Mouse (Mus musculus): ENCODE measurements around the gene Zfp628. TPM values are rescaled to one million over a fixed set of nuclear protein-coding genes. Genes with fewer than 3 reads are reported as not detected.

The Zfp628 gene
- polyA plus RNA-seq, 1 experiment from 2014 or later = 4.3 TPM

DNA sequence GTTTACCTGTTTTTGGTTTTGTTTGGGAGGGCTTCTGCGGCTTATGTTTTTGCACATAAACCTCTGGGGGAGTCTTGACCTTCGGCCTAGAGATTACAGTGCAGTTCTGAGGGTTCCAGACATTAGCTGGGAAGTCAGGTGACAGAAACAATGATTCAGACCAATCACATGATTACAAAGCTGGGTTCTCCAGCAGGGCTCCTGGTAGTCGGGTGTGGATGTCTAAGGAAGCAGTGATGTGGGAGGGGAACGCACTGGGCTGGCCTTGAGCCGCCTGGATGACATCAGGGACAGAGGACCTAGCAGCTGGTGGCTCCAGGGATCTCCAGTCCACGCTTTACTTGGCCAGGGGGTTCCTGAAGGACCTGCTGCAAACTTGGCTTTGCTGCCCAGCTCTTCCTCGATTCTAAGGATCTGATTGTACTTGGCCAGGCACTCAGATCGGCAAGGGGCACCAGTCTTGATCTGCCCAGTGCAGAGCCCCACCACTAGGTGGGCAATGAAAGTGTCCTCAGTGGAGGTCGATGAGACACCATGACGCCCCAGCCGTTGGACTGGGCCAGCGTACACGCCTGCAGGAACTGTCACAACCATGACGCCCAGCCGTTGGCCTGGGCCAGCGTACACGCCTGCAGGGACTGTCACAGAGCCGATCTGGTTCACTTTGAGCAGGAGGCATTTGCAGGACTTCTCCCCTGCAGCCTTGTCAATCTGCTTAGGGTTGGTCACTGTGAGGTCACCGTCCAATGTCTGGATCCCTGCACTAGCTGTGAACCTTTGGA lies 35.7 kb downstream of the Zfp628 start:
- ATAC-seq (ENCODE audit: low FRiP score) = no peak
- Histone ChIP-seq H3K4me2 (replicated peaks) (no peak overlapping the region), H3K27me3 (peaks cover 8% of the 10 kb centered on the region; the same call in 1 of the 2 replicates), H3K9me3 (replicated peaks) (0 out of 2 replicates have a peak, but pooled peaks cover 2% of the 10 kb centered on the region), H3K27ac (no peak overlapping the region), H3K4me3 (no peak overlapping the region), H3K9ac (no peak overlapping the region), H3K4me1 (no peaks in the 10 kb centered on the region), H3K36me3 (no peaks in the 10 kb centered on the region)
- WGBS = 87% methylated on average over 19 of the region's 19 CpGs

DNA sequence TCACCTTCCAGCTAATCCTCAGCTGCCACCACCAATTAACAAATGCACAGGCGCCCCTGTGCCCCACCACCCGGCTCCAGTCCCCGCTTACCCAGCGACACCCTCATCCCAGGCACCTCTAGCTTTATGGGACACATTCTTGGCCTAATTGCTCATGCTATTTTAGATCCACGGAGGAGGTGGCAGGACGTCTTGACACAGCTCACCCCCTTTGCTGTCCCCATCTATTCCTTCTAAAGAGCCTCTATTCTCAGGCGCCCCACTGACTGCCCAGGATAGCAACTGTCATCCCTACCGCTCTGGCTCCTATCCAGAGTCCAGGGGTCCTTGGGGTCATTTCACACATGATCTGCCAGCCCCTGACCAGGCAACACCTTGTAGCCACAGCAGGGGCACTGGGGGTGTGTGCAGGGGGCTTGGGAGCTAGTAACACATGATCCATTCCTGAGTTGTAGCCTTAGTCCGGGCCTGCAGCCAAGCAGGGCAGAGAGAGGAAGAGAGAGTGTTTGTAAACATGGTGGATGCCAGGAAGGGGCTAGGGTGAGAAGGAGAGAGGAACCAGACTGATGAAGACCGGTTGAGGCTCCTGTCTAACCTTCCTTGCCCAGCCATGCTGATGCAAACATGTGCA lies 38.9 kb downstream of the Zfp628 start:
- H3K4me2 ChIP-seq (replicated peaks) = no peak overlapping the region
- peaks cover 8% of the 10 kb centered on the region; the same call in 1 of the 2 replicates for H3K27me3 ChIP-seq
- no peaks in the 10 kb centered on the region for H3K4me1 ChIP-seq
- 0 out of 2 replicates have a peak, but pooled peaks cover 2% of the 10 kb centered on the region for H3K9me3 ChIP-seq (replicated peaks)
- H3K27ac ChIP-seq = no peak overlapping the region
- WGBS = 35% methylated on average over 10 of the region's 10 CpGs
- H3K36me3 ChIP-seq = no peaks in the 10 kb centered on the region
- no peak overlapping the region for H3K4me3 ChIP-seq
- no peak for ATAC-seq (ENCODE audit: low FRiP score)
- no peak overlapping the region for H3K9ac ChIP-seq

DNA sequence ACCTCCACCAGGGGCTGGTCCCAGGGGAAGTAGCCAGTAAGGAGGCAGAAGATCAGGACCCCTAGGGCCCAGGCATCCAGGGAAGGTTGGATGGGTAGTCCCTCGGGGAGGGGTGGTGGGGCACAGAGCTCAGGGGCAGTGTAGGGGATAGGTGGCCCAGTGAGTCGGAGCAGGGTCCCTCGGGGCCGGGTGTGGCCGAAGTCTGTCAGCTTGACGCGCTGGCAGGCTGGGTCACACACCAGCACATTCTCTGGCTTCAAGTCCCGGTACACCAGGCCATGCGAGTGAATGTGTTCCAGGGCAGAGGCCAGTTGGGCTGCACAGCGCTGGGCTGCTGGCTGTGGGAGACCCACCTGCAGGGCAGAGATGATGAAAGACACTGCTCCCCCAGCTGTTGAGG lies 42.3 kb downstream of the Zfp628 start:
- H3K27ac ChIP-seq = no peak overlapping the region
- WGBS = 80% methylated on average over 7 of the region's 10 CpGs
- peaks cover 5% of the 10 kb centered on the region; the same call in 1 of the 2 replicates for H3K27me3 ChIP-seq
- H3K9me3 ChIP-seq (replicated peaks) = 0 out of 2 replicates have a peak, but pooled peaks cover 2% of the 10 kb centered on the region
- no peak overlapping the region for H3K4me2 ChIP-seq (replicated peaks)
- no peaks in the 10 kb centered on the region for H3K4me1 ChIP-seq
- no peaks in the 10 kb centered on the region for H3K36me3 ChIP-seq
- H3K9ac ChIP-seq = no peak overlapping the region
- H3K4me3 ChIP-seq = no peak overlapping the region
- ATAC-seq (ENCODE audit: low FRiP score) = no peak

DNA sequence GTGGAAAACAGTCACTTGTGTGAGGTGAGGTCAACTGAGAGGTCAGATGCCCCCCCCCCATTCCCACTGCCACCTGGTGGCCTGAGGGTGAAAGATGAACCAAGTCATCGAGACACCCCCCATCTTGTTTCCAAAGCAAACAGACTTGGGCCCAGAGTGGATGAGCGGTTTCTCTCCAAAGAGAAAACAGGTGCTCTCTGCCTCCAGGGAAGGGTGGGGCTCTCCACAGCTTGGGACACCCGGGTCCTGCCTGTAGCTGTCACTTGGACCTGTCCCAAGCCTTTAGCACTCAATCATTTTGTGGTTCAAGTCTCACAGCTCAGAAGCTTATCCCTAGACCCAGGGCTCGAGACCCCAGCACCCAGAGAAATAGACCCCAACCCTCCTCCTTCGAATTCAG lies 48.5 kb downstream of the Zfp628 start:
- ATAC-seq (ENCODE audit: low FRiP score) = no peak
- 65% methylated on average over 5 of the region's 5 CpGs for WGBS
- Histone ChIP-seq H3K9ac (no peak overlapping the region), H3K27ac (no peak overlapping the region), H3K4me3 (no peak overlapping the region), H3K27me3 (no peaks in the 10 kb centered on the region), H3K4me1 (no peaks in the 10 kb centered on the region), H3K36me3 (no peaks in the 10 kb centered on the region), H3K4me2 (replicated peaks) (no peak overlapping the region), H3K9me3 (replicated peaks) (no peaks in the 10 kb centered on the region)

DNA sequence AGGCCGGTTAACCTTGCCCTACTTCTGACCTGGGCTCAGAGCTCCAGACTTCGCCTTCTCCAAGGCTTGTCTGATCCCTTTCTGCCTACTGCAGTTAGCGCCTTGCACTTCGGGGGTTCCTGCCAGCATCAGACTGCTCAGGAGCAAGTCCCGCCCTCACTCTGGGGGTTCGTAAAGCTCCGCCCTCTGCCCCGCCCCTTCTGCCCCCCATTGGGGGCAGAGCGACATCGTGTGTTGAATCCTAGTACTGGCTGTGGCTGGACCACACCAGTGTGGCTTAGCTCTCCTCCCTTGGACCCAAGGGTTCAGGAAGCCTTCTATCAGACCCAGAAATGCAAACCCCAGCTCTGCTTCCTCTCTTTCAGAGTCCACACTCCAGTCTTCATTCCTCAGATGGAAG lies 49.3 kb downstream of the Zfp628 start, which contains the start of gene Sbk2:
Gene Sbk2 (minus strand): TSS at position 135 of the 400 bp plus-strand sequence.
- Histone ChIP-seq H3K9me3 (replicated peaks) (no peaks in the 10 kb centered on the region), H3K27ac (no peak within 1 kb of the TSS), H3K9ac (no peak within 1 kb of the TSS), H3K4me1 (no peaks in the 10 kb centered on the region), H3K4me3 (no peak within 1 kb of the TSS), H3K4me2 (replicated peaks) (0 out of 2 replicates have a peak within 1 kb of the TSS, but pooled peaks have one; percentile 16), H3K27me3 (no peaks in the 10 kb centered on the region), H3K36me3 (no peaks in the 10 kb centered on the region)
- ATAC-seq (ENCODE audit: low FRiP score) = peak; percentile 61; the same call in 1 of the 2 replicates
- WGBS = 3% methylated on average over 10 of the region's 10 CpGs

DNA sequence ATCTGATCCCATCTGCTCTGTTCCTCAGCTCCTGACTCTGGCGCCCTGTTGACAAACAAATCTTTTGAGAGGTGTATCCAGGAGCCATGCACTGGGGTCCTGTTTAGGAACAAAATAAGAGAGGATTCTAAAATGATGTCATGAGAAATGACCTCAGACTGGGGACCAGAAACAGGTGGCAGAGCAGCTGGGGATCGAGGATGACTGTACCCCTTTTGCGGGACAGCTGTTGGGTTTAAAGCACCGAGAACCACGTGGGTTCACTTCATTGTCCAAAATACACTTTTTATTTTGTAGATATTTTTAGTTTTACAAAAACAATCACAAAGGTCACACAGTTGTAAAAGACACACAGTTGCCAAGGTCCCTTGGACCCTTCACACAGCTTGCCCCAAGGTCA lies 50.0 kb downstream of the Zfp628 start:
- Histone ChIP-seq H3K27me3 (no peaks in the 10 kb centered on the region), H3K4me3 (no peak overlapping the region), H3K9ac (no peak overlapping the region), H3K4me1 (no peaks in the 10 kb centered on the region), H3K9me3 (replicated peaks) (no peaks in the 10 kb centered on the region), H3K36me3 (no peaks in the 10 kb centered on the region), H3K4me2 (replicated peaks) (no peak overlapping the region), H3K27ac (no peak overlapping the region)
- no peak for ATAC-seq (ENCODE audit: low FRiP score)
- WGBS = 90% methylated on average over 5 of the region's 5 CpGs

DNA sequence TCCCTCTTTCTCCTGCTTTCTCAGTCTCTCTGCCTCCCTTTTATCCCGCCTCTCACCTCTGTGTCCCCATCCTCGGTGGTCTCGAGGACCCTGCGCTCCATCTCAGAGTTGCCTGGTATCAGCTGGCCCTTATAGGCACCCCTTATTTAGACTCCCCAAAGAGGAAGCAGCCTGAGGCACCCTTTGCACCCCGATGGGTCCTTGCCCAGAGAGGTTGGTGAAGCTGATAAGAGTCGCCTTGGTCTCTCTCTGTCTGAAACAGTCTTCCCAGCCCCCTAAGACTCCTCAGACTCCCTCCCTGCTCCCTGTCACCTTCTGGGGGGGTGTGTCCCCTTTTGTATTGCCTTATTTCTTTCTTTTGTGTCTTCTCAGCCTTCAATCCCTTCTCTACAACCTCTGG lies 56.1 kb downstream of the Zfp628 start, which contains the start of gene Sbk3:
Gene Sbk3 (minus strand): TSS at position 101 of the 400 bp plus-strand sequence.
- Histone ChIP-seq H3K27ac (no peak within 1 kb of the TSS), H3K4me2 (replicated peaks) (no peak within 1 kb of the TSS), H3K36me3 (no peaks in the 10 kb centered on the region), H3K4me3 (no peak within 1 kb of the TSS), H3K4me1 (no peaks in the 10 kb centered on the region), H3K27me3 (no peaks in the 10 kb centered on the region), H3K9ac (peak within 1 kb of the TSS; percentile 18), H3K9me3 (replicated peaks) (no peaks in the 10 kb centered on the region)
- no peak for ATAC-seq (ENCODE audit: low FRiP score)
- WGBS = 36% methylated on average over 6 of the region's 6 CpGs

Other genes with a start within 250 kb of the Zfp628 start
- 108 and 110 TPM in 2 replicates for gene Hspbp1, start 230.1 kb upstream of the Zfp628 start, polyA plus RNA-seq (2016; fragmentation: Nextera tagmentation; extraction: Ambion mirVana)
- gene Brsk1, start 224.6 kb upstream of the Zfp628 start, polyA plus RNA-seq (2016; fragmentation: Nextera tagmentation; extraction: Ambion mirVana) = 5.8 and 5.9 TPM in 2 replicates
- gene Tmem150b, start 190.0 kb upstream of the Zfp628 start, polyA plus RNA-seq (2016; fragmentation: Nextera tagmentation; extraction: Ambion mirVana) = 0.26 and 0.48 TPM in 2 replicates
- gene Kmt5c, start 175.1 kb upstream of the Zfp628 start, polyA plus RNA-seq (2016; fragmentation: Nextera tagmentation; extraction: Ambion mirVana) = 87.5 and 91.5 TPM in 2 replicates
- 37.6 and 39.8 TPM in 2 replicates for gene Cox6b2, start 162.1 kb upstream of the Zfp628 start, polyA plus RNA-seq (2016; fragmentation: Nextera tagmentation; extraction: Ambion mirVana)
- not detected in 2 replicates for gene Fam71e2, start 143.9 kb upstream of the Zfp628 start, polyA plus RNA-seq (2016; fragmentation: Nextera tagmentation; extraction: Ambion mirVana)
- gene Il11, start 132.4 kb upstream of the Zfp628 start, polyA plus RNA-seq (2016; fragmentation: Nextera tagmentation; extraction: Ambion mirVana) = 0.34 TPM in 1 of 2 replicates, not detected in the other
- not detected in 2 replicates for gene Tmem190, start 132.3 kb upstream of the Zfp628 start, polyA plus RNA-seq (2016; fragmentation: Nextera tagmentation; extraction: Ambion mirVana)
- 2.9 and 4.0 TPM in 2 replicates for gene Tmem238, start 125.6 kb upstream of the Zfp628 start, polyA plus RNA-seq (2016; fragmentation: Nextera tagmentation; extraction: Ambion mirVana)
- 290 and 306 TPM in 2 replicates for gene Rpl28, start 122.3 kb upstream of the Zfp628 start, polyA plus RNA-seq (2016; fragmentation: Nextera tagmentation; extraction: Ambion mirVana)
- 331 and 348 TPM in 2 replicates for gene Ube2s, start 102.6 kb upstream of the Zfp628 start, polyA plus RNA-seq (2016; fragmentation: Nextera tagmentation; extraction: Ambion mirVana)
- 5.3 and 6.7 TPM in 2 replicates for gene Shisa7, start 70.5 kb upstream of the Zfp628 start, polyA plus RNA-seq (2016; fragmentation: Nextera tagmentation; extraction: Ambion mirVana)
- 5.1 and 7.0 TPM in 2 replicates for gene Isoc2b, start 45.0 kb upstream of the Zfp628 start, polyA plus RNA-seq (2016; fragmentation: Nextera tagmentation; extraction: Ambion mirVana)
- 0.88 and 1.2 TPM in 2 replicates for gene Isoc2a, start 38.1 kb upstream of the Zfp628 start, polyA plus RNA-seq (2016; fragmentation: Nextera tagmentation; extraction: Ambion mirVana)
- gene Gm36210, start 8.7 kb upstream of the Zfp628 start, polyA plus RNA-seq (2016; fragmentation: Nextera tagmentation; extraction: Ambion mirVana) = not detected in 2 replicates
- gene Nat14, start 6.8 kb downstream of the Zfp628 start, polyA plus RNA-seq (2016; fragmentation: Nextera tagmentation; extraction: Ambion mirVana) = 12.3 and 14.3 TPM in 2 replicates
- 1.6 and 2.2 TPM in 2 replicates for gene Ssc5d, start 10.6 kb downstream of the Zfp628 start, polyA plus RNA-seq (2016; fragmentation: Nextera tagmentation; extraction: Ambion mirVana)
- not detected in 2 replicates for gene Sbk2, start 49.2 kb downstream of the Zfp628 start, polyA plus RNA-seq (2016; fragmentation: Nextera tagmentation; extraction: Ambion mirVana)
- gene Sbk3, start 56.0 kb downstream of the Zfp628 start, polyA plus RNA-seq (2016; fragmentation: Nextera tagmentation; extraction: Ambion mirVana) = 0.19 and 0.23 TPM in 2 replicates
- gene Zfp579, start 80.9 kb downstream of the Zfp628 start, polyA plus RNA-seq (2016; fragmentation: Nextera tagmentation; extraction: Ambion mirVana) = 57.8 and 61.4 TPM in 2 replicates
- gene Zfp524, start 99.2 kb downstream of the Zfp628 start, polyA plus RNA-seq (2016; fragmentation: Nextera tagmentation; extraction: Ambion mirVana) = 8.5 and 9.1 TPM in 2 replicates
- gene Fiz1, start 99.5 kb downstream of the Zfp628 start, polyA plus RNA-seq (2016; fragmentation: Nextera tagmentation; extraction: Ambion mirVana) = 59.6 and 60.1 TPM in 2 replicates
- gene Gm44973, start 100.3 kb downstream of the Zfp628 start, polyA plus RNA-seq (2016; fragmentation: Nextera tagmentation; extraction: Ambion mirVana) = 0.32 TPM in 1 of 2 replicates, not detected in the other
- gene Zfp865, start 105.2 kb downstream of the Zfp628 start, polyA plus RNA-seq (2016; fragmentation: Nextera tagmentation; extraction: Ambion mirVana) = 9.0 and 9.3 TPM in 2 replicates
- 17.4 and 19.9 TPM in 2 replicates for gene Ccdc106, start 105.3 kb downstream of the Zfp628 start, polyA plus RNA-seq (2016; fragmentation: Nextera tagmentation; extraction: Ambion mirVana)
- gene 4632433K11Rik, start 118.9 kb downstream of the Zfp628 start, polyA plus RNA-seq (2016; fragmentation: Nextera tagmentation; extraction: Ambion mirVana) = 0.44 TPM in 1 of 2 replicates, not detected in the other
- gene Zfp784, start 123.2 kb downstream of the Zfp628 start, polyA plus RNA-seq (2016; fragmentation: Nextera tagmentation; extraction: Ambion mirVana) = 6.1 and 6.9 TPM in 2 replicates
- 45.4 and 51.8 TPM in 2 replicates for gene Zfp580, start 136.3 kb downstream of the Zfp628 start, polyA plus RNA-seq (2016; fragmentation: Nextera tagmentation; extraction: Ambion mirVana)
- gene U2af2, start 146.9 kb downstream of the Zfp628 start, polyA plus RNA-seq (2016; fragmentation: Nextera tagmentation; extraction: Ambion mirVana) = 136 and 138 TPM in 2 replicates
- gene Epn1, start 165.0 kb downstream of the Zfp628 start, polyA plus RNA-seq (2016; fragmentation: Nextera tagmentation; extraction: Ambion mirVana) = 74.5 and 79.6 TPM in 2 replicates
- gene Rfpl4, start 201.7 kb downstream of the Zfp628 start, polyA plus RNA-seq (2016; fragmentation: Nextera tagmentation; extraction: Ambion mirVana) = not detected in 2 replicates
- gene Rasl2-9, start 210.7 kb downstream of the Zfp628 start, polyA plus RNA-seq (2016; fragmentation: Nextera tagmentation; extraction: Ambion mirVana) = 0.31 and 0.41 TPM in 2 replicates
- not detected in 2 replicates for gene Vmn1r55, start 234.5 kb downstream of the Zfp628 start, polyA plus RNA-seq (2016; fragmentation: Nextera tagmentation; extraction: Ambion mirVana)